Mouse (Mus musculus) embryo, embryonic 11 days (tissue): ENCODE results near the gene Cyb5rl.

Experiments used
- DNase-seq: peaks from one replicate; pipeline ENCODE4 v3.0.0-alpha.2; 2015

Cyb5rl gene

DNA sequence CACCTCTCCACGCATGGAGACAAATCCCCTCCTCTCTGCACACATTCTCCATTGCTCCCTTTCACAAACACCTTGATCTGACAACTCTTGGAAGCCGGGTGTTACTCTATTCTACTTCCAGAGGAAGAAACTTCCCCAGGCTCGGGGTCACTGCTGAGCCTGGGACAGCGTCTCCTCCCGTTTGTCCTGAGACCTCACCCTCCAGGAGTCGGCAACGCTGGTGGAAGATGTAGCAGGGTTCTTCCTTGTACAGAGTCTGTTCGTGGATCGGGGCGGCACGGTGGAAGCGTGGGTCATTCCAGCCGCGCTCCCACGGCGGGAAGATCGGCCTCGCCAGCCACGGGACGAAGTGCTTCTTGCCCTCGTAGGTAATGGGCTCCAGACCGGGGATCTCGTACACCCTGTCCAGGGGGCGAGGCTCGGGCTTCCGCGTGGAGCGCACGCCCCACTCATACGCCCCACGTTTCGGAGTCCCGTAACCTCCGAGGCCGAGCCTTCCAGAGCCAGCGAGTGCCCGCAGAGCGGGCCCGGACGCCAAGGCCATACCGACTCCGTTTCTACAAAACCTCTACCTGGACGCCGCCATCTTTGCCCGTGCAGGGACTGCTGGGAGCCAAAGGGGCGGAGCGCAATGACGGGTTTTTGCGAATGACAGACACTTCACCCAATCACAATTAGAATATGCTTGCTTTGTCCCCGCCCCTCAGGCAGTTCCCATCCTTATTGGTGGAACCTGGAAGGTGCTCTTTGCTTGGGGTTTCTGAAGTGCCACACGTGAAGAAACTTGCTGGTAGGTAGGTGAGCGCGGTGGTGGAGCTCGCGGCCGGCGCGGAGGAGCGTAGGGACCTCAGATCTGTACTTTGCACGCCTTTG, at the start of gene Cyb5rl, which contains the start of gene Mrpl37:
Gene Cyb5rl, plus strand, starts transcription at position 737 of the 873 bp plus-strand sequence.
Gene Mrpl37, minus strand, starts transcription at position 617 of the 873 bp plus-strand sequence.
- DNase-seq, result peak; percentile 97

DNA sequence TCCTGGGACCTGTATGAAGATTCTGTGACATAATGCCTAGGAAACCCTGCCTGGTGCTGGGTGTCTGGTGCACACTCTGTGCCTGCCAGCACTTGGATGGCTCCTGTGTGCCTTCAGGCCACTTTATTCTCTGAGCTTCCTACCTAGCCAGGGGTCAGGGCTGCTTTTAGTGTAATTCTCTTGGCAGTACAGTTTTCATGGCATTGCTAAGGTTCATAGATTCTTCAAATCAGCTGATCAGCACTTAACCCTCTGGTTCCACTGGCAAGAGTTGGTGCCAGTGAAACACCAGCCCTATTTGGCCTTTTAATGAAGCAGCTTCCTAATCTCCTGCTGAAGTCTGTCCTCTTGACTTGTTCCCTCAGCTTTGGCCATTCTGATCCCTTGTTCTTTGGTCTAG, 49.5 kb upstream of the Cyb5rl start:
- DNase-seq, result no peak

DNA sequence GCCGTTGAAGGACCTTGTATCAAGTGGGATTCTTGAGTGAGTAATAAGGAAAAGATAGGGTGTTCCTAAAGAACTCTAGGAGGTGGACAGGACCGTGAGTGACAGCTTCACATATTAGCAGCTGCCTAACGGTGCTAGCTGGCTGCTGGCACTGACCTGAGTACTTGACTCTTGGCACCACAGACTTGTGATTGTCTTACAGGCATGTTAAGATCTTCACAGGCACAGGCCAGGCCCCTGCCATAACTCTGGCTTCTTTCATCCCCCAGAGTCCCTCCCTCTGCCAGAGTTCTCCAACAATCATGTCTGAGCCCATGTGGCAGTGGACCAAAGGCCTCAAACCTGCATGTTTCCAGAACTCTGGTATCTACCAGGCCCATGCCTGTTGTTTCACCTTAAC, 48.3 kb upstream of the Cyb5rl start:
- no peak for DNase-seq

DNA sequence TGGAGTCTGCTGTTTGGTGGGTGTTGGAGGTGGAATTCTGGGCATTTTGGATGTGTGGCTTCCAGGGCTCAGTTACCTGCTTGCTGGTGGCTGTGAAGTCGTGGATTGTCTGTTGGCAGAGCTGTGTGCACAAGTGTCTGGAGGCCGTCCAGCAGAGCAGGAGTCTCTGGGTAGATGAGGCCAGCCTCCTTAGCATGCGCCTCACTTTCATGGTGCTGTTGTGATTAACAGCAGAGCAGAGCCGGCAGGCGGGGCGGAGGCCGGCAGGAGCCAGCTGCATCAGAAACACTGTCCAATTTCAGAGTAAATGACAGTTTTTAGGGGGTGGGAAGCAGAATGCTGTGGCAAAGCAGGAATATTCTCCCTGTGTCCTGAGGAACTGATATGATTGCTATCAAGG, 47.8 kb upstream of the Cyb5rl start:
- DNase-seq, result no peak

DNA sequence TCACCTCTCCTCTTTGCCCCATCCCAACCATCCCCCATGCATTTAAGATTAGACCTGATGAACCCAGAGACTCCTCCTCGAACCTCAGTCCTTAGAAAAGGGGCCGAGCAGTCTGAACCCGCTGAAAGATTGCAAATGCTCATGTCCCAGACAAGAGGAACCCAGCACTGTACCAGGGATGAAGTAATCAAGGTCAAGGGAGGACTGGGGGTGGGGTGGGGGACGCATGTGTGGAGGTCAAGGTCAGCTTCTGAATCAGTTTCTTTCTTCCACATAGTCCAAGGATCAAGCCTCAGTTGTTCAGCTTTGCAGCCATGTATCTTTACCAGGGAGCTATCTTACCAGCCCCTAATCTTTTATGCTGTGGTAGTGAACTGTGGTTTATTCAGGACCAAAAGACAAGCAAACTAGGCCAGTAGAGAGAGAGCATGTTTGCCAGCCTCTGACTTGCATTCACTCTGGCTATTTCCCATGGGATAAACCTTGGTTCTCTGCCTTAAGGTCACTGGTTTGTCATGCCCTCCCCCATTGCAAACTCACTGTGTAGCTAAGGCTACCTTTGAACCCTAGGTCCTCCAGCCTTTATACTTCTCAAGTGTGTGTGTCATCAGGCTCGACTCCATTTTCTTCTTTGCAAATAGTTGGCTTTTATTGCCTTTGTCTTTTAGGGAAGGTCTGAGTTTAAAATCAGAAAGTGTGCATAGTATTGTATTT, 46.3 kb upstream of the Cyb5rl start:
- DNase-seq, result no peak

DNA sequence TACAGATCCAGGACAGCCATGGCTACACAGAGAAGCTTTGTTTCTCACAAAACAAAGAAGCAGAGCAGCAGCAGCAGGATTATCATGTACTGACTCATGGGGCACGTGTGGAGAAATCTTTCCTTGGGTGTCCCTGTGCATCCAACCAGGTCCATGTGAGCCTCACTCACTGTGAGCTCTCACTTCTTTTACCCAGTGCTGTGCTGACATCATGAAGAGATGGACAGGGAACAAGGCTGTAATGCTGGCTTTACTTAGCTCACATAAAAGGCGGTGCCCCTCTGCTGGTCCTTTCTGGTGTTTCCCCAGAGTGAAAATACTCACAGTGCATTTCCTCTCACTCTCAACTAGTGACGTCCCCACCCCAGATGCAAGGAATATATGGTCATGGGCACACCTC, 45.3 kb upstream of the Cyb5rl start:
- no peak for DNase-seq

DNA sequence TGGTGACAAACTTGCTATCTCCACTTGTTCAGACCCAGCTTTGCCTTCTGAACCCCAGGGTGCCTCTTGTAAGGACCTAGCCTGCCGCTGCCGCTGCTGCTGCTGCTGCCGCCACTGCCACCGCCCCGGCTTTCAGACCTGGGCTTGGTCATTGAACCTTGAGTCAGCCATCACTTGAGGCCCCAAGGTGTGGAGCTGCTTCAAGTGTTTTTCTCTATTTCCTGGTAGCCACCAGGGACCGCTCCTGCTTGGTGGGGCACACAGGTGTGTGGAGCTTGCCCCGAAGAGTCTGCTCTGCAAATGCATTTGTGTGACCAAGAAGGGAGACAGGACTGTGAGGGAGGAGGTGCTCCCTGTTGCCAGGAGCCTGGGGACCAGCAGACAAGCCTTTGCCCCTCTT, 41.9 kb upstream of the Cyb5rl start:
- DNase-seq, result no peak

DNA sequence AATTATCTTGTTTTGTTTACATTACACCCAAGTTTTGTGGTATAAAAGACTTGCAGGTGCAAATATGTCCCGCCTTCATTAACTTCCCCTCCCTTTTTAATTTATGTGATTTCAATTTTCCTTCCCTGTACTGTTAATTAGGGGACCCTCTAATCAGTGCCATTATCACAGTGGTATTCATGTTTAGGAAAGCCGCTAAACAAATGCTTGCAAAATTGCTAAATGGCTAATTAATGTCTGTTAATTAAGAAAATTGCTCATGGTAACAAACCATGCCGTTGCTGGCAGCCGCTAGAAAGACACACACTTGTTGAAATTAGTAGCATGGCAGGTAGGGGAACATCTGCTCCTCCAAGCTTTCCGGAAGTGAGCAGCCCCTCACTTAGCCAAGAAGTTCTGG, 41.4 kb upstream of the Cyb5rl start:
- no peak for DNase-seq

DNA sequence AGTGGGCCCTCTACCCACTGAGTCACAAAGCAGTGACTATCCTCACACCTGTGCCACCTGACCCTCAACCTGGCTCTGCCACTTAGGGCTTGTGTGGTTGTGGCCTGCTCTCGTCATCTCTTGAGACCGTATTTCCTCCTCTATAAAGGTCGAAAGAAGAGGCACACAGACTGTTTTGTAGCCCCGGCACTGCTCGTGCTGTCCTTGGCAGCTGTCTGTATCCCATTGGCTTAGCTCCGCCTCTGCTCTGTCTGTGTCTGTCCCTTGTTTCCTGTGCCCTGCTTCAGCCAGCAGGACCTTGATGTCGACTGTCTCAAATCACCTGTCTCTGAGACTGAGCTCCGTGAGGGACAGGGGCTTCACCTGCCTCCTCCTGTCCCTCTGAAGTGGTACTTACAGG, 40.3 kb upstream of the Cyb5rl start:
- no peak for DNase-seq

DNA sequence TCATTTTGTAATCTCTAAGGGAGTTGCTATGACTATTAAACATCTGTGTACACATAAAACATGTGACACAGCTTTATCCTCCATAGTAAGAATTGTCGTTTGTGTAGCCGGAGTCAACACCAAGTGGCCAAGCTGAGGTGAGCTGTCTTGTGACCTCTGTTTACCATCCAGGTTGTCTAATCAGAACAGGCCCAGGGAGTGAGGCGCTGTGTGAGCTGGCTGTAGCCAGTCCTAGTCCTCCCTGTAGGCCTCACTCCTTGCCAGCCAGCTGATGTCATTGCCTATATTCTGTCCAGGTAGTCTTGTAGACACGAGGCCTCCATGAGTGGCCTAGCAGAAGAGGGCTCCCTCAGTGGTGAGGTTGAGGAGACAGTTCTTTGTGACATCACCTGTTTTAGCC, 31.1 kb upstream of the Cyb5rl start:
- DNase-seq, result no peak

DNA sequence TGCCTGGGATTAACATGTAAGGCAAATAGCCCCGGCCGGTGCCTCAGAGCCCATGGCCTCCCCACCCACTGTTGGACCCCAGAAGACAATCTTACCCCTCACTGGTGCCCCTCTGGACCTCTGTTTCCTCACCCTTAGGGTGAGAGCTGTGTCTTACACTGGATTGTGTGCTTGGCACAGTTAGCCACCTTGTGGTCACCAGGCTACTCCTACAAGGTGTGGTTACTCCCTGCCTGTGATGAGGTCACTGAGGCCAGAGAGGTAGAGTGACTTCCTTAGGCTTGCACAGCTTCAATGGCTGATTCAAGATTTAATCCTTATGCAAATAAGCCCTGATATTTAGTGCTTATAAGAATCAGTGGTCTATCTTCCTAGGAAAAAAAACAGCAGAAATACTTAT, 29.8 kb upstream of the Cyb5rl start:
- DNase-seq, result no peak

DNA sequence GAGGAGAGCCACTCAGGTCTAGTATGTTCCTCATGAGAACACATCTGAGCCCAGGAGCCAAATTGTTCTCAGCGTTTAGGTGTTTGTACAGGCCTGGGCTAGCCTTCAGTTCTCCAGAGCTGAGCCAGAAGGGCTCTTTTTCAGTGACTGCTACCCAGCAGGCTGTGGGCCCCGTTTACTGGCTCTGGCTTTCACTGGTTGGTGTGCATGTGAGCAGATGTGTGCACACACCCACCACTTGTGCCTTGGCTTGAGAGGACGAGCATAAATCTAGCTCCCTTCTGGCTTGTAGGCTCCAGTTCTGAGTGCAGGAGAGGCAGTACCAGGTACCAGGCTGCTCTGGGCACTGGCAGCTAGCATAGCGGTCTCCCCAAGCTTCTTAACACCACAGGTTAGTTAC, 28.5 kb upstream of the Cyb5rl start:
- DNase-seq, result no peak

DNA sequence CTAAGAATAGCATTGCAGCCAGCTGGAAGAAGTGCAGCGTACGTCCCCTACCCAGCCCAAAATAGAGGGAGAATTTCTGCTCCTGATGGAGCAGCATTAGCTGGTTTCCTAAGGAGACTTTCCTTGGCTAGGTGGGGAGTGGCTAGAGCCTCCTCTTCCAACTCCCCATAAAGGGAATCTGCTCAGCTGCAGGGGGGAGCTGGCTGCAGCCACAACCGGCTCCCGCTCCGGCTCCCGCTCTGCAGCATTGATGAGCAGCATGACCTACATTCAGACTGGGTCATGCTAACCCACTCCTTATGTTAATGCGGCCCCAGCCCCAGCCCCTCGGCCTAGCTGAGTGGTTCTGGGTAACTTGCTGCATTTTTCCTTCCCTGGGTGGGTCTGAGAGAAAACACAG, 27.5 kb upstream of the Cyb5rl start:
- DNase-seq, result no peak

DNA sequence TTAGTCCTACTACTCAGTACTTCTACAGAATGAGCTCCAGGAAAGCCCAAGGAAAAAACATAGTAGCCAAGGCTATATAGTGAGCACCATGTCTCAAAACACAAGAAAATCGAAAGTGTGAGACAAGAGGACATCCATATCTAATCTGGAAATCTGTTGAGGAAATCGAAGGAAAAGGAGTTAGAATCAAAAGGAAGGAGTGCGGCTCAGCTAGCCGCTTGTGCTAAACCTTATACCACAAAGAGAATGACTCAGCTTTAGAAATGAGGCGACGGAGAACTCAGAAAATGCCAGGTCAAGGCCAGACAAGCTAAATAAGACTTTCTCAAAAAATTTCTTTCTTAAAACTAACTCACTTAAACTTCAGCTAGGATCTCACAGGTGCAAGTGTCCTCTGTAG, 24.5 kb upstream of the Cyb5rl start:
- DNase-seq, result no peak

DNA sequence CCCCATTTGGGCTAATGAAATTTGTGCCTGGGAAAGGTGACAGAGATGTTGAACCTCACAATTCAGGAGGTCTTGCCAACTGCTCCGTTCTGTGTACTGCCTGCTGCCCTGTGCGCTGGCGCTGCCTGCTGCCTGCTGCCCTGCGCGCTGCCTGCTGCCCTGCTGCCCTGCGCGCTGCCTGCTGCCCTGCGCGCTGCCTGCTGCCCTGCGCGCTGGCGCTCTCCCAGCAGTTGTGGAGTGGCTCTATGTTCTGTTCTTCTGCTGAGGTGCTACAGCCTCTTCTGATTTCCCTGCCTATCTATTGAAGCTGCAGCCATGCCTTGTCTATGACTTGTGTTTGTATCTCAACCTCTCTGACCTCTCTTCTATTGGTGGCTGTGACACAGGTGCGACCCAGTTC, 21.6 kb upstream of the Cyb5rl start:
- DNase-seq, result no peak

DNA sequence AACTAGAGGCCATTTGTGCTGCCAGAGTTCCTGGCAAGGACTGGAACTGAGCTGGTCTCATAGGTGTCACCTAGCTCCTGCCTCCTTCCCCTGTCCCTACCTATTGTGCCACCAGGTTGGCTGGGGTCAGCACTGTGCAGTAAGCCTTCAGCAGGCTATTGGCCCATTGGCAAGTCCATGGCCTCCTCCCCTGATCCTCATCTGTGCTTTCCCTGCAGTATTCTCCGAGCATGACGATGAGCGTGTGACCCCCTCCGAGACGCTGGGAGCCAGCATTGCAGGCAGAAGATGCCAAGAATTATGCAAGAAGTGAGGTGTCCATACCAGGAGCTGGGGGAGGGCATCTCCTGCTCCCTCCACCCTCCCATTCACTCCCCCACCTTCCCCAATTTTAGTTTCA, 19.0 kb upstream of the Cyb5rl start:
- DNase-seq, result no peak

DNA sequence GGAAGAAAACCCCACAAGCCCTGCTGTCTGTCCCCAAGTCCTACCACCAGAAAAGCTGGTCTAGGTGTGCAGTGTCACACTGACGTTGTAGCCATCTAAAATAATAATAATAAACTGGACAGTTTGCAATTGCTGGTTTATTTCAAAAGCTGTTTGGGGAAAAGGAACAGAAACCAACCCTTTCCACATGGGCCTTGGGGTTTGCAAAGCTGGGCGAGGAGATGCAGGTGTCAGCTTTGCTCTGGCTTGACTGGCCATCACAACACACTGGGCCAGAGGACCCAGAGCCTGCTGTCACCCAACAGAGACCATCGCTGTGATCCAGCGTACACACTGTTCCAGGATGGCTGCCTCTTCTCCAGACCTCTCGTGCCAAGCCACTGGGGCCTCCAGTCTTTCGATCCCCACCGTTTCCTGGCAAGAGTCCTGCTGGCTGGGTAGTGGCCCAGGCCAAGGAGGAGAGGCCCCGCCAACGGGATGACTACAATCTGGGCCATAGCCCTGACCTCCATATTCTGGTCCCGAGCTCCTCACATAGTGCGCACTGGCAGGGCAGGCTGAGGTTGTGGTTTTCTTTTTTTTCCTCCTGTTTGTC, 18.1 kb upstream of the Cyb5rl start:
- DNase-seq, result no peak

DNA sequence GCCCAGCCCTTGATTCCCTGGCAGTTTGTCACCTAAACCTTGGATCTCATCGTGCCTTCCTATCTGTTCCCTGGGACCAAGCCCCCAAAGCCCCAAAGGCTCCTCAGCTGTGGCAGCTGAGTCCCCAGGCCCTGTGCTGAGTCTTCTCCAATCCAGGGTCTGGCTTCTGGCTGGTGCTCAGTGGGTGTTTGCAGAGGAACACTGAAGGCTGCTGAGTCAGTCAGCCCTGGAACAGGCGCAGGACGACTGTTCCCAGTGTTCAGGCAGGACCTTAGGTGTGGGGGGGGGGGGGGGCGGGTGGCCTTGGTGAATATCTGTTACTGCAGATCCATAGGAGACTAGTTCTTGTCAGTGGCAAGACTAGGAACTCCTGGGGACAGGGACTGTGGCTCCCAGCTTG, 14.9 kb upstream of the Cyb5rl start:
- DNase-seq, result no peak

DNA sequence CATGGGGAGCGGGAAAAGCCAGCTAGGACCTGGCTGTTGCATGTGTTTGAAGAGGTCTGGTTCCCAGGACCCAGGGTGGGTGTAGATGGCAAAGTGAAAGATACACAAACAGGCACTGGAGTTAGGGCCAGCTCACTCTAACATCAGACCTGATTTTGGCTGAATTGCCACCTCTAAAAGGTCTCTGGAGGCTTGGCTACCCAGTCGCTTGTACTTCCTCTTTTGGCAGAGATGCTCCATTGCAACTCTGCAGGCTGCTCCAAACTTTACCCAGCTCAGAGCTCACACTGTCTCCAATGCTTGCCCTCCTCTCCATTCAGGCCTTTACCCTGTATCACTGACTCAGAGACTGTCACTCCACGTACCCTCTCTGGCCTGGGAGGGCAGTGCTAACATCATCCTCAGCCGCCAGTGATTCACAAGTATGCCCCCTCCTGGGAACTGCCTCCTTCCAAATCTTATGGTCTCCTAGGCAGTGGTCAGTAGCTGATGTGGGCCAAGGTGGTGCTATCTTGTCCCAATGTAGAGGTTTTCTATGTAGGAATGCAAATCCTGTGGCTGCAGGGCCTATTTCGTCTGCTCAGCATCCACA, 13.7 kb upstream of the Cyb5rl start:
- no peak for DNase-seq

DNA sequence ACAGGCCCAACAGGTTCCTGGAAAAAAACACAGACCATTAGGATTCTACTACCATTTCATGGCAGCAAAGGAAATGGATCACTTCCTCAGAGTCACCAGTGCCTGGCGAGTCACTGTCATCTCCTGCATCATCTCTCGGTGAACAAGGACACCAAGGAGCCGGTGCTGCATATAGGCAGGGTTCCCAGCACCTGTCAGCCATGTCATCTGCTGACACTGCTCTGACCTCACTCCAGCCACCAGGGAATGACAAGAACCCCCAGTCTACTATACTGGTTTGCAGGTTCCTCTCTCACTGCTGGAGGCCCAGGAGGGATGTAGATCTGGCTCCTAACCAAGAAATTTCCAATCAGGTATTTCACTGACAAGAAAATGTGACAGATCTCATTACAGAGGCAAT, 10.7 kb upstream of the Cyb5rl start:
- no peak for DNase-seq

DNA sequence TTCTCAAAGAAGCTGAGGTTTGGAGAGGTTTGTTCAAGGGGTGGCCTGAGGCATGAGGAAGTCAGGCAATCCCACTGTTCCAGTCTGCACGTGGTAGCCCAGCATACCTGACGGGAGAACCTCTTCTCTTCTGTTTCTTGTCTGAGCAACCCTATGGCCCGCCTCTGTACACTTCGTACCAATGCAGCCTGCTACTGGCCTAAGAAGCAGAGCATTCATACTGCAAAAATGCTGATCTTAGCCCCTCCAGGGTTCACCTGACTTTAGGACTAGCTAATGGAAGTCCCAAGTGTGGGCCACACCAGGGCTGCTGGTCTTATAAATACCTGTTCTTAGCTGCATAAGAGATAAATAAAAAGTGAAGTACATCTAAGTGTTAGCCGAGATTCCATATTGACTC, 8.4 kb upstream of the Cyb5rl start:
- no peak for DNase-seq

DNA sequence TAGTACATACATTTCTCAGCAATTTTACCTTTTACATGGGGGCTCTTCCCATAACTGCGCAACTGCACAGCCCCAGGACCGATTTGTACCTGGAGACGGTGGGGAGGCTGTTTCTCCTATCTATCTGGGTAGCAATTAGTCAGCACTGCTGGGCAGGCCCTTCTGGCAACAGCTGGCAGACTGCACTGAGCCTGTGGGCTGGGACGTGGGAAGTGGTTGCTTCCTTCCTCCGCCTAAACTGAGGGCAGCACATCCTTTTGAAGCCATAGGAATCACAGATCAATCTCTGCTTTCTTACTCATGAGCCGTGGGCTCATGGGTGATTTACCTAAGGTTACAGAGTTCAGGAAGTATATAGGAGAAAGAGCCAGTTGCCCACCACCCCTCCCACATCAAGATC, 8.0 kb upstream of the Cyb5rl start:
- DNase-seq, result no peak

DNA sequence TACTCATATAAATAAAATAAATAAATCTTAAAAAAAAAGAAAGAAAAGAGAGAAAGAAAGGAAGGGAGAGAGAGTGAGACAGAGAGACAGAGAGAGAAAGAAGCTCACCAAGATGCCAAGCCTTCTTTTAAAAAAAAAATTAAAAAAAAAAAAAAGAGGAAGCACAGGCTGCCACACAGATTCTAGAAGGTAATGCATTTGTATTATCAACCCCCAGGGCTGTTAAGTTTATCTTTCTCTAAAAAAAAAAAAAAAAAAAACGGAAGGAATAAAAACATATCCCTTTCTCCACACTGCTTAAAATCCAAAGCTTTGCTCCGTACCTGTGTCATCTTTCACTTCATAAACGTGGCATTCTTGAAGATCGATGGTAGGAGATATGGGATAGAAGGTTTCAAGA, 5.2 kb upstream of the Cyb5rl start:
- no peak for DNase-seq

DNA sequence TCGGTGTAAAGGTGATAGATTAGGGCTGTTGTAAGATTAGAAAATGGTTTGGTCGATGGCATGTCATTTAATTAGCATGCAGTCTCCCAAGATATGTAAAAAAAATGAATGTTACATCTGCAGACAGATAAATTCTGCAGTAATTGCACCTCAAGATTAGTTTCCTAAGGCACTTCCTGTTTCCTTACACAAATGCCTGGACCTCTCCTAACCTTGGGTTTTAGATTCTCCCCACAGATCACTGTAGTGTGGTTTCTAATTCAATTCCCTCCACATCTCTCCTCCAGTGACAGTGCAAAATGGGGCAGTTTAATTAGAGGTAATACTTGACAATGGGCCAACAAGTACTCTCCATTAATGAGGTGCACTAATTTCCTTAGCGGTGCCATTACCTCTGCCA, 3.6 kb upstream of the Cyb5rl start:
- DNase-seq, result no peak
